Mouse (Mus musculus) brain, embryonic 14.5 days (tissue): ENCODE results near the gene Stk4.

Experiments used
- CTCF ChIP-seq: fragments of 200-500 bp; IDR thresholded peaks from 2 replicates; pipeline ENCODE4 v1.5.1; 2012; ENCODE audit warnings: inconsistent platforms, mild to moderate bottlenecking, moderate library complexity, borderline replicate concordance; ENCODE audit not compliant: insufficient read depth, insufficient read length; ENCODE audit errors: extremely low read depth
- POLR2A ChIP-seq: fragments of 200-500 bp; IDR thresholded peaks from 2 replicates; pipeline ENCODE4 v1.6.1; 2012; ENCODE audit warnings: mild to moderate bottlenecking, inconsistent platforms, borderline replicate concordance; ENCODE audit not compliant: poor library complexity, insufficient read depth, insufficient read length, severe bottlenecking; ENCODE audit errors: extremely low read depth

- TF ChIP-seq POLR2A (no peak), CTCF (no peak)
These were observed 7.8 kb downstream of the Stk4 start for GRCm38 (mm10) chr2:164077875-164078274.
